Mouse (Mus musculus) MEL (cell line): Measurements from ENCODE around the gene Plk4. TPM values are rescaled to one million over a fixed set of nuclear protein-coding genes. Genes with fewer than 3 reads are reported as not detected.

Source experiments
- DNase-seq: peaks from one replicate; pipeline ENCODE4 v3.0.0; 2011; ENCODE audit warnings: low read depth, low spot score
- H3K27ac ChIP-seq: 2 replicates; pipeline ENCODE4 v1.5.1; 2012; ENCODE audit warnings: low read depth, mild to moderate bottlenecking, control low read depth, low read length, moderate library complexity; ENCODE audit not compliant: control insufficient read depth
- H3K27me3 ChIP-seq, 2 experiments: fragments of 150-350 bp in 1 of 2; sonication (generic) in 1 of 2; 2 replicates each; pipeline ENCODE4 v1.6.1; 2012; ENCODE audit warnings: low read length in 2 of 2, mild to moderate bottlenecking in 2 of 2, improper control_type of control experiment in 1 of 2, moderate library complexity in 1 of 2; ENCODE audit not compliant: insufficient read depth in 2 of 2, control insufficient read depth in 1 of 2
- H3K36me3 ChIP-seq, 2 experiments: 2 replicates each; pipeline ENCODE4 v1.6.1; 2012 to 2014; ENCODE audit warnings: low read length in 2 of 2, improper control_type of control experiment in 1 of 2, inconsistent platforms in 1 of 2, mild to moderate bottlenecking in 1 of 2; ENCODE audit not compliant: insufficient read depth in 2 of 2, control insufficient read depth in 1 of 2
- H3K4me1 ChIP-seq, 2 experiments: fragments of 150-350 bp in 1 of 2; sonication (generic) in 1 of 2; 2 replicates each; pipeline ENCODE4 v1.6.1; 2012; ENCODE audit warnings: low read length in 2 of 2, improper control_type of control experiment in 1 of 2, mild to moderate bottlenecking in 1 of 2; ENCODE audit not compliant: insufficient read depth in 2 of 2, control insufficient read depth in 1 of 2
- H3K4me3 ChIP-seq, 2 experiments: fragments of 150-350 bp in 1 of 2; sonication (generic) in 1 of 2; 2 replicates each; pipeline ENCODE4 v1.5.1; 2012; ENCODE audit warnings: low read depth in 2 of 2, low read length in 2 of 2, mild to moderate bottlenecking in 2 of 2, moderate library complexity in 2 of 2, control low read depth in 1 of 2, improper control_type of control experiment in 1 of 2; ENCODE audit not compliant: control insufficient read depth in 1 of 2, insufficient read depth in 1 of 2
- H3K79me2 ChIP-seq: 2 replicates; pipeline ENCODE4 v1.6.1; 2012; ENCODE audit warnings: mild to moderate bottlenecking, low read length, moderate library complexity; ENCODE audit not compliant: control insufficient read depth, poor library complexity, insufficient read depth
- H3K9ac ChIP-seq: 2 replicates; pipeline ENCODE4 v1.6.1; 2012; ENCODE audit warnings: low read depth, mild to moderate bottlenecking, control low read depth, low read length, moderate library complexity; ENCODE audit not compliant: control insufficient read depth, poor library complexity, severe bottlenecking
- H3K9me3 ChIP-seq: fragments of 150-350 bp; sonication (generic); replicated peaks from 2 replicates; pipeline ENCODE4 v1.6.1; 2012; ENCODE audit warnings: mild to moderate bottlenecking, low read length, improper control_type of control experiment, moderate library complexity; ENCODE audit not compliant: insufficient read depth
- CHD1 ChIP-seq: IDR thresholded peaks from 2 replicates; pipeline ENCODE4 v1.6.1; 2012; ENCODE audit warnings: low read depth, mild to moderate bottlenecking, inconsistent platforms, low read length, improper control_type of control experiment
- CHD2 ChIP-seq: IDR thresholded peaks from 2 replicates; pipeline ENCODE4 v1.6.1; 2011; ENCODE audit warnings: low read length, improper control_type of control experiment
- CTCF ChIP-seq, 3 experiments: IDR thresholded peaks in 2 of 3; conservative IDR thresholded peaks in 1 of 3; 2 replicates each; pipeline ENCODE4 v1.5.1; 2011 to 2012; ENCODE audit warnings: low read length in 3 of 3, low read depth in 2 of 3, mild to moderate bottlenecking in 2 of 3, improper control_type of control experiment in 1 of 3, inconsistent platforms in 1 of 3, mixed read lengths in 1 of 3, moderate library complexity in 1 of 3; ENCODE audit not compliant: control insufficient read depth in 1 of 3, insufficient read depth in 1 of 3, poor library complexity in 1 of 3, severe bottlenecking in 1 of 3
- E2F4 ChIP-seq: IDR thresholded peaks from 2 replicates; pipeline ENCODE4 v1.6.1; 2011; ENCODE audit warnings: low read depth, low read length, improper control_type of control experiment, borderline replicate concordance
- ELF1 ChIP-seq: IDR thresholded peaks from 2 replicates; pipeline ENCODE4 v1.6.1; 2014; ENCODE audit warnings: low read depth, mild to moderate bottlenecking, inconsistent platforms, low read length, improper control_type of control experiment, moderate library complexity
- ETS1 ChIP-seq: IDR thresholded peaks from 2 replicates; pipeline ENCODE4 v1.6.1; 2012; ENCODE audit warnings: low read depth, mild to moderate bottlenecking, inconsistent platforms, low read length, improper control_type of control experiment, moderate library complexity
- GABPA ChIP-seq: IDR thresholded peaks from 2 replicates; pipeline ENCODE4 v1.6.1; 2012; ENCODE audit warnings: low read depth, mild to moderate bottlenecking, inconsistent platforms, low read length, improper control_type of control experiment, moderate library complexity
- GATA1 ChIP-seq: IDR thresholded peaks from 2 replicates; pipeline ENCODE4 v1.6.1; 2011; ENCODE audit warnings: low read depth, low read length, improper control_type of control experiment
- HCFC1 ChIP-seq: IDR thresholded peaks from 2 replicates; pipeline ENCODE4 v1.6.1; 2012; ENCODE audit warnings: low read depth, mild to moderate bottlenecking, inconsistent platforms, low read length, improper control_type of control experiment, moderate library complexity
- JUND ChIP-seq: IDR thresholded peaks from 2 replicates; pipeline ENCODE4 v1.6.1; 2011; ENCODE audit warnings: low read depth, mild to moderate bottlenecking, improper control_type of control experiment, low read length
- KAT2A ChIP-seq: conservative IDR thresholded peaks from 2 replicates; pipeline ENCODE4 v1.6.1; 2012; ENCODE audit warnings: low read depth, low read length, improper control_type of control experiment, inconsistent platforms
- MAFK ChIP-seq: IDR thresholded peaks from 2 replicates; pipeline ENCODE4 v1.6.1; 2011; ENCODE audit warnings: low read depth, mild to moderate bottlenecking, low read length, improper control_type of control experiment, borderline replicate concordance
- MAX ChIP-seq: IDR thresholded peaks from 2 replicates; pipeline ENCODE4 v1.6.1; 2011; ENCODE audit warnings: low read length, improper control_type of control experiment
- MAZ ChIP-seq: IDR thresholded peaks from 2 replicates; pipeline ENCODE4 v1.6.1; 2012; ENCODE audit warnings: low read depth, mild to moderate bottlenecking, inconsistent platforms, low read length, improper control_type of control experiment
- MEF2A ChIP-seq: IDR thresholded peaks from 2 replicates; pipeline ENCODE4 v1.6.1; 2014; ENCODE audit warnings: low read depth, mild to moderate bottlenecking, inconsistent platforms, low read length, improper control_type of control experiment; ENCODE audit not compliant: poor library complexity, insufficient replicate concordance, severe bottlenecking; ENCODE audit errors: extremely low read depth
- MXI1 ChIP-seq: IDR thresholded peaks from 2 replicates; pipeline ENCODE4 v1.6.1; 2011; ENCODE audit warnings: mild to moderate bottlenecking, low read depth, low read length, improper control_type of control experiment
- MYB ChIP-seq: IDR thresholded peaks from 2 replicates; pipeline ENCODE4 v1.6.1; 2011; ENCODE audit warnings: mild to moderate bottlenecking, low read depth, low read length, improper control_type of control experiment
- MYC ChIP-seq: IDR thresholded peaks from 2 replicates; pipeline ENCODE4 v1.6.1; 2011; ENCODE audit warnings: low read depth, mild to moderate bottlenecking, low read length, improper control_type of control experiment, moderate library complexity
- NELFE ChIP-seq: IDR thresholded peaks from 2 replicates; pipeline ENCODE4 v1.6.1; 2011; ENCODE audit warnings: low read depth, low read length, improper control_type of control experiment
- NRF1 ChIP-seq: IDR thresholded peaks from 2 replicates; pipeline ENCODE4 v1.6.1; 2014; ENCODE audit warnings: low read depth, mild to moderate bottlenecking, inconsistent platforms, low read length, improper control_type of control experiment, moderate library complexity; ENCODE audit not compliant: poor library complexity, insufficient read depth, severe bottlenecking
- POLR2A ChIP-seq, 2 experiments: IDR thresholded peaks; 2 replicates each; pipeline ENCODE4 v1.6.1; 2011 to 2012; ENCODE audit warnings: low read length in 2 of 2, mild to moderate bottlenecking in 2 of 2, control low read depth in 1 of 2, improper control_type of control experiment in 1 of 2, low read depth in 1 of 2, moderate library complexity in 1 of 2; ENCODE audit not compliant: control insufficient read depth in 1 of 2, insufficient read depth in 1 of 2, poor library complexity in 1 of 2
- POLR2AphosphoS2 ChIP-seq: IDR thresholded peaks from 2 replicates; pipeline ENCODE4 v1.6.1; 2011; ENCODE audit warnings: low read length, improper control_type of control experiment
- POLR2AphosphoS5 ChIP-seq: IDR thresholded peaks from 2 replicates; pipeline ENCODE4 v1.6.1; 2012; ENCODE audit warnings: low read depth, borderline replicate concordance, mild to moderate bottlenecking, inconsistent platforms, low read length, moderate library complexity, mixed read lengths
- RAD21 ChIP-seq: IDR thresholded peaks from 2 replicates; pipeline ENCODE4 v1.6.1; 2011; ENCODE audit warnings: mild to moderate bottlenecking, low read depth, low read length, improper control_type of control experiment
- RCOR1 ChIP-seq: IDR thresholded peaks from 2 replicates; pipeline ENCODE4 v1.6.1; 2012; ENCODE audit warnings: low read depth, mild to moderate bottlenecking, inconsistent platforms, low read length, improper control_type of control experiment
- SIN3A ChIP-seq: IDR thresholded peaks from 2 replicates; pipeline ENCODE4 v1.6.1; 2012; ENCODE audit warnings: low read length, improper control_type of control experiment, inconsistent platforms
- SMC3 ChIP-seq: IDR thresholded peaks from 2 replicates; pipeline ENCODE4 v1.6.1; 2011; ENCODE audit warnings: low read depth, low read length, improper control_type of control experiment
- TAL1 ChIP-seq: IDR thresholded peaks from 2 replicates; pipeline ENCODE4 v1.6.1; 2012; ENCODE audit warnings: mild to moderate bottlenecking, inconsistent platforms, low read length, moderate library complexity, mixed read lengths
- TBP ChIP-seq: IDR thresholded peaks from 2 replicates; pipeline ENCODE4 v1.8.0; 2011; ENCODE audit warnings: low read depth, low read length, improper control_type of control experiment
- TCF12 ChIP-seq: IDR thresholded peaks from 2 replicates; pipeline ENCODE4 v1.6.1; 2014; ENCODE audit warnings: low read depth, mild to moderate bottlenecking, inconsistent platforms, low read length, improper control_type of control experiment, moderate library complexity
- UBTF ChIP-seq: IDR thresholded peaks from 2 replicates; pipeline ENCODE4 v1.6.1; 2012; ENCODE audit warnings: low read depth, mild to moderate bottlenecking, inconsistent platforms, low read length, improper control_type of control experiment, moderate library complexity, borderline replicate concordance; ENCODE audit not compliant: insufficient read depth
- USF1 ChIP-seq: IDR thresholded peaks from 2 replicates; pipeline ENCODE4 v1.6.1; 2014; ENCODE audit warnings: low read depth, mild to moderate bottlenecking, inconsistent platforms, low read length, improper control_type of control experiment, moderate library complexity
- ZC3H11A ChIP-seq: IDR thresholded peaks from 2 replicates; pipeline ENCODE4 v1.6.1; 2012; ENCODE audit warnings: low read depth, mild to moderate bottlenecking, inconsistent platforms, low read length, improper control_type of control experiment
- ZKSCAN1 ChIP-seq: IDR thresholded peaks from 2 replicates; pipeline ENCODE4 v1.6.1; 2012; ENCODE audit warnings: low read depth, mild to moderate bottlenecking, inconsistent platforms, low read length, improper control_type of control experiment, moderate library complexity
- ZMIZ1 ChIP-seq: IDR thresholded peaks from 2 replicates; pipeline ENCODE4 v1.6.1; 2012; ENCODE audit warnings: low read depth, mild to moderate bottlenecking, inconsistent platforms, low read length, improper control_type of control experiment, moderate library complexity
- polyA plus RNA-seq, 2 experiments: library from polyadenylated mRNA; stranded (reverse) in 1 of 2; unstranded in 1 of 2; fragments of >175 nt in 1 of 2; fragments of >200 nt in 1 of 2; gene quantifications; 2 replicates each; pipeline versions ENCODE4 v1.2.1 to v1.2.4; 2012; ENCODE audit warnings: low replicate concordance in 2 of 2, low read depth in 1 of 2; ENCODE audit not compliant: insufficient read length in 2 of 2, insufficient read depth in 1 of 2, missing spikeins in 1 of 2
- total RNA-seq: library from RNA; depleted of rRNA; stranded (reverse); fragments of 300-350 nt; gene quantifications from 2 replicates; pipeline ENCODE4 v1.2.3, GENCODE M21; 2012; rRNA removed

The Plk4 gene
- total RNA-seq (60.3 and 71.0 TPM in 2 replicates), polyA plus RNA-seq (100 to 1,000 TPM in 1 of 2 experiments, 10 to 100 TPM in 1; 57.6 to 381 TPM)

GRCm38 (mm10) chr3:40799530-40800372 is at the start of gene Plk4:
Plk4 (plus strand) TSS chr3:40800019.
- H3K9me3 ChIP-seq = no peaks in the 10 kb centered on the region
- peaks cover 23% of the 10 kb centered on the region for H3K79me2 ChIP-seq
- DNase-seq = peak; percentile 98
- H3K9ac ChIP-seq = peak within 1 kb of the TSS; percentile 97
- H3K4me3 ChIP-seq = peak within 1 kb of the TSS; percentile 80 to 87
- peaks cover 2 to 15% of the 10 kb centered on the region in 2 experiments; a peak in 2 of 4 replicates for H3K4me1 ChIP-seq
- no peaks in the 10 kb centered on the region for H3K27me3 ChIP-seq
- peaks cover 30 to 31% of the 10 kb centered on the region in 2 experiments for H3K36me3 ChIP-seq
- peak within 1 kb of the TSS; percentile 71 for H3K27ac ChIP-seq
- TF ChIP-seq SIN3A (peak; percentile 78), CTCF (IDR thresholded peaks at IDR 0.05 in 2 of 3, conservative IDR thresholded peaks at IDR 0.05 in 1 of 3; ENCODE audit: control insufficient read depth in 1 of 3, insufficient read depth in 1 of 3, low read depth in 2 of 3, low read length in 3 of 3, poor library complexity in 1 of 3, severe bottlenecking in 1 of 3) (no peak), MAFK (no peak), ELF1 (peak; percentile 93), TBP (peak; percentile 74), SMC3 (no peak), NELFE (peak; percentile 86), MAX (0 out of 2 replicates have a peak, but pooled peaks have one; percentile 30), ZKSCAN1 (no peak), MEF2A (no peak), MYB (no peak), GATA1 (no peak), ETS1 (no peak), RAD21 (no peak), TCF12 (0 out of 2 replicates have a peak, but pooled peaks have one; percentile 24), USF1 (no peak), TAL1 (no peak), MYC (peak; percentile 35; the same call in 1 of the 2 replicates), CHD1 (peak; percentile 78; the same call in 1 of the 2 replicates), POLR2AphosphoS2 (peak; percentile 94), ZMIZ1 (peak; percentile 82), POLR2AphosphoS5 (no peak), ZC3H11A (no peak), E2F4 (peak; percentile 77; the same call in 1 of the 2 replicates), POLR2A (IDR thresholded peaks at IDR 0.05; ENCODE audit: control insufficient read depth in 1 of 2, insufficient read depth in 1 of 2, low read depth in 1 of 2, low read length in 2 of 2, poor library complexity in 1 of 2) (peak; percentile 83 to 90; a peak in 3 of 4 replicates), UBTF (no peak), RCOR1 (no peak), KAT2A (no peak; the same call in 1 of the 2 replicates), GABPA (no peak), JUND (no peak), MXI1 (peak; percentile 69), HCFC1 (peak; percentile 82), NRF1 (peak; percentile 97), MAZ (no peak), CHD2 (no peak)
